Mouse (Mus musculus): ENCODE measurements around the gene Elobl.

- TF ChIP-seq CTCF (IDR thresholded peaks at IDR 0.05; ENCODE audit: low read depth) (no peak), EP300 (IDR thresholded peaks at IDR 0.05; ENCODE audit: low read depth) (no peak)
These were observed 35.9 kb upstream of the Elobl start for GRCm38 (mm10) chr11:89002621-89003020.

Data from liver, postnatal 0 days (tissue).